24 mouse cellular contexts compared by ENCODE assay signal in genomic region chr6:61326131-61326530, GRCm38 (mm10).
"Had no signal": no experiment of that assay in that cellular context is flagged by ENCODE, and none has a peak within 500 bp of the region (broad histone marks: within the 10 kb centered on the region; RNA-seq: fewer than 3 reads in every experiment).

No protein-coding gene starts in this region.

- ATAC-seq: liver, postnatal 0 days; lung, postnatal 0 days; midbrain, embryonic 13.5 days; midbrain, embryonic 15.5 days had no signal

- H3K27me3 ChIP-seq: liver, embryonic 13.5 days; liver, embryonic 15.5 days; lung, embryonic 15.5 days; megakaryocyte, embryonic 14.5 days; midbrain, embryonic 13.5 days; midbrain, embryonic 15.5 days; neural tube, embryonic 13.5 days; neural tube, embryonic 15.5 days; stomach, embryonic 15.5 days had no signal

- H3K4me2 ChIP-seq: liver, embryonic 11.5 days; liver, embryonic 13.5 days; liver, embryonic 15.5 days; lung, embryonic 15.5 days; midbrain, embryonic 11.5 days; midbrain, embryonic 13.5 days; midbrain, embryonic 15.5 days; neural tube, embryonic 13.5 days; neural tube, embryonic 15.5 days; stomach, embryonic 15.5 days had no signal

- H3K36me3 ChIP-seq: liver, embryonic 13.5 days; liver, embryonic 15.5 days; lung, embryonic 15.5 days; midbrain, embryonic 13.5 days; midbrain, embryonic 15.5 days; neural tube, embryonic 13.5 days; neural tube, embryonic 15.5 days; stomach, embryonic 15.5 days had no signal

- H3K4me3 ChIP-seq: liver, embryonic 13.5 days; liver, embryonic 15.5 days; lung, embryonic 15.5 days; megakaryocyte, embryonic 14.5 days; midbrain, embryonic 13.5 days; midbrain, embryonic 15.5 days; myocyte; neural tube, embryonic 13.5 days; neural tube, embryonic 15.5 days; stomach, embryonic 15.5 days had no signal

- DNase-seq: liver, embryonic 13.5 days; liver, postnatal 0 days; lung, adult 2 months; lung, postnatal 14 days; lung, postnatal 36 days; retina, postnatal 1 day; right cerebral cortex, adult 18-20 months; right cerebral cortex, postnatal 25 days; right cerebral cortex, postnatal 4 days; spleen, adult 18-20 months had no signal

- H3K4me1 ChIP-seq: liver, embryonic 13.5 days; liver, embryonic 15.5 days; lung, embryonic 15.5 days; megakaryocyte, embryonic 14.5 days; neural tube, embryonic 15.5 days; stomach, embryonic 15.5 days had no signal

- H3K27ac ChIP-seq: liver, embryonic 13.5 days; liver, embryonic 15.5 days; lung, embryonic 15.5 days; macrophage; midbrain, embryonic 13.5 days; midbrain, embryonic 15.5 days; neural tube, embryonic 13.5 days; neural tube, embryonic 15.5 days; stomach, embryonic 15.5 days; stomach, postnatal 0 days had no signal

- H3K9me3 ChIP-seq: liver, embryonic 13.5 days; liver, embryonic 15.5 days; lung, embryonic 15.5 days; megakaryocyte, embryonic 14.5 days; midbrain, embryonic 13.5 days; midbrain, embryonic 15.5 days; neural tube, embryonic 13.5 days; neural tube, embryonic 15.5 days; stomach, embryonic 15.5 days had no signal

- H3K9ac ChIP-seq: liver, embryonic 13.5 days; liver, embryonic 15.5 days; liver, postnatal 0 days; lung, embryonic 15.5 days; midbrain, embryonic 13.5 days; midbrain, embryonic 15.5 days; neural tube, embryonic 13.5 days; neural tube, embryonic 15.5 days; stomach, embryonic 15.5 days had no signal
